Mouse (Mus musculus) small intestine, adult 2 months (tissue): ENCODE data around the gene Sertad1.

Source experiments
- CTCF ChIP-seq: fragments of 200-500 bp; IDR thresholded peaks from 2 replicates; pipeline ENCODE4 v1.5.1; 2012; ENCODE audit warnings: low read depth, mild to moderate bottlenecking, control low read depth, inconsistent platforms, low read length, moderate library complexity, mixed read lengths; ENCODE audit not compliant: insufficient replicate concordance, insufficient read length; ENCODE audit errors: extremely low read depth
- POLR2A ChIP-seq: fragments of 200-500 bp; IDR thresholded peaks from 2 replicates; pipeline ENCODE4 v1.6.1; 2012; ENCODE audit warnings: low read depth, mild to moderate bottlenecking, control low read depth, inconsistent platforms, low read length, moderate library complexity

- TF ChIP-seq CTCF: no peak
- peak; percentile 77 for TF ChIP-seq POLR2A
These were observed 13.4 kb upstream of the Sertad1 start, which contains the start of gene Sertad3 for GRCm38 (mm10) chr7:27473156-27473834.
